Mouse (Mus musculus): ENCODE measurements around the gene Tff3. TPM values are rescaled to one million over a fixed set of nuclear protein-coding genes. Genes with fewer than 3 reads are reported as not detected.
A peak's percentile ranks its signal among the peaks of the same experiment; 100 is the strongest.

Gene Tff3
- polyA plus RNA-seq, 1 experiment from 2014 or later, result 2.3 TPM

- WGBS (ENCODE audit: insufficient replicate concordance), result 61% methylated on average over 15 of the region's 15 CpGs
- no peaks in the 10 kb centered on the region for H3K36me3 ChIP-seq
- 0 out of 2 replicates have a peak, but pooled peaks cover 6% of the 10 kb centered on the region for H3K27me3 ChIP-seq (replicated peaks)
- H3K4me2 ChIP-seq, result no peak within 1 kb of the TSS
- no peaks in the 10 kb centered on the region for H3K9me3 ChIP-seq (replicated peaks)
- H3K27ac ChIP-seq, result no peak within 1 kb of the TSS
- no peak for ATAC-seq
- no peak within 1 kb of the TSS for H3K9ac ChIP-seq
- no peaks in the 10 kb centered on the region for H3K4me1 ChIP-seq
- H3K4me3 ChIP-seq, result no peak within 1 kb of the TSS
Observed at GRCm38 (mm10) chr17:31144040-31145037, 14.9 kb upstream of the Tff3 start, which contains the start of gene Tff2. TSS of gene Tff2 (minus strand) at chr17:31144282.

GRCm38 (mm10) chr17:31142116-31142515 is 12.7 kb upstream of the Tff3 start:
- H3K27me3 ChIP-seq (replicated peaks), result peaks cover 6% of the 10 kb centered on the region; the same call in 1 of the 2 replicates
- no peaks in the 10 kb centered on the region for H3K9me3 ChIP-seq (replicated peaks)
- no peak overlapping the region for H3K4me3 ChIP-seq
- no peaks in the 10 kb centered on the region for H3K36me3 ChIP-seq
- no peak for ATAC-seq
- no peak overlapping the region for H3K4me2 ChIP-seq
- H3K27ac ChIP-seq, result no peak overlapping the region
- 76% methylated on average over 7 of the region's 7 CpGs for WGBS (ENCODE audit: insufficient replicate concordance)
- H3K4me1 ChIP-seq, result no peaks in the 10 kb centered on the region
- no peak overlapping the region for H3K9ac ChIP-seq

GRCm38 (mm10) chr17:31138398-31138797 is 9.0 kb upstream of the Tff3 start:
- Histone ChIP-seq H3K36me3 (no peaks in the 10 kb centered on the region), H3K9me3 (replicated peaks) (no peaks in the 10 kb centered on the region), H3K4me1 (peaks cover 9% of the 10 kb centered on the region; the same call in 1 of the 2 replicates), H3K27me3 (replicated peaks) (peaks cover 6% of the 10 kb centered on the region; the same call in 1 of the 2 replicates), H3K4me3 (no peak overlapping the region), H3K9ac (no peak overlapping the region), H3K27ac (no peak overlapping the region), H3K4me2 (no peak overlapping the region)
- 9% methylated on average over 5 of the region's 5 CpGs for WGBS (ENCODE audit: insufficient replicate concordance)
- ATAC-seq, result no peak

GRCm38 (mm10) chr17:31136821-31137220 is 7.4 kb upstream of the Tff3 start:
- H3K36me3 ChIP-seq, result no peaks in the 10 kb centered on the region
- no peak for ATAC-seq
- H3K27ac ChIP-seq, result no peak overlapping the region
- no peak overlapping the region for H3K9ac ChIP-seq
- no peaks in the 10 kb centered on the region for H3K9me3 ChIP-seq (replicated peaks)
- no peaks in the 10 kb centered on the region; the same call in 1 of the 2 replicates for H3K27me3 ChIP-seq (replicated peaks)
- WGBS (ENCODE audit: insufficient replicate concordance), result 57% methylated on average over 1 of the region's 1 CpGs
- peaks cover 9% of the 10 kb centered on the region; the same call in 1 of the 2 replicates for H3K4me1 ChIP-seq
- H3K4me2 ChIP-seq, result no peak overlapping the region
- no peak overlapping the region for H3K4me3 ChIP-seq

DNA sequence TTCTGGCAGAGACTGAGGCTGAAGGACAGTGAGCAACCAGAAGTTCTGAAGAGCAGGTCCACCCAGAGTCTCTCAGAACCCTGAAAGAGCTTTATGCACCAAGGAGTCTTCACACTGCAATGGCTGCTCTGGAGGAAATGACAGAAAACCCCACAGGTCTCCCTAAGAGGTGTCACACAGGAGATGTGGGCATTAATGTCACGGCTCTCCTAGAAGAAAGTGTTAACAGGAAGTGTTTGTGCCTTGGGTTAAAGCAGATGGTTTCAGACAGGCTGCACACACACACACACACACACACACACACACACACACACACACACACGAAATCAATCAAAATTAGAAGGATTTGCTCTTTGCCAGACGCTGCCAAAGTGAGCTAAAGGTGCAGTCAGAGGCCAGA is 6.8 kb upstream of the Tff3 start:
- Histone ChIP-seq H3K27me3 (replicated peaks) (peaks cover 1% of the 10 kb centered on the region; the same call in 1 of the 2 replicates), H3K27ac (no peak overlapping the region), H3K4me3 (no peak overlapping the region), H3K4me1 (peaks cover 9% of the 10 kb centered on the region; the same call in 1 of the 2 replicates), H3K4me2 (no peak overlapping the region), H3K36me3 (no peaks in the 10 kb centered on the region), H3K9ac (no peak overlapping the region), H3K9me3 (replicated peaks) (no peaks in the 10 kb centered on the region)
- ATAC-seq, result no peak
- WGBS (ENCODE audit: insufficient replicate concordance), result 26% methylated on average over 3 of the region's 3 CpGs

- WGBS (ENCODE audit: insufficient replicate concordance), result 53% methylated on average over 6 of the region's 6 CpGs
- Histone ChIP-seq H3K27ac (no peak overlapping the region), H3K9me3 (replicated peaks) (no peaks in the 10 kb centered on the region), H3K36me3 (no peaks in the 10 kb centered on the region), H3K9ac (no peak overlapping the region), H3K4me3 (no peak overlapping the region), H3K4me2 (no peak overlapping the region), H3K4me1 (peaks cover 9% of the 10 kb centered on the region; the same call in 1 of the 2 replicates), H3K27me3 (replicated peaks) (peaks cover 7% of the 10 kb centered on the region; the same call in 1 of the 2 replicates)
- no peak for ATAC-seq
Observed at GRCm38 (mm10) chr17:31134913-31135312, 5.5 kb upstream of the Tff3 start.

- no peak overlapping the region for H3K4me3 ChIP-seq
- H3K27ac ChIP-seq, result no peak overlapping the region
- WGBS (ENCODE audit: insufficient replicate concordance), result 54% methylated on average over 15 of the region's 15 CpGs
- H3K9ac ChIP-seq, result no peak overlapping the region
- ATAC-seq, result peak; percentile 57
- H3K9me3 ChIP-seq (replicated peaks), result no peaks in the 10 kb centered on the region
- peaks cover 9% of the 10 kb centered on the region; the same call in 1 of the 2 replicates for H3K4me1 ChIP-seq
- peaks cover 11% of the 10 kb centered on the region; the same call in 1 of the 2 replicates for H3K27me3 ChIP-seq (replicated peaks)
- H3K4me2 ChIP-seq, result 0 out of 2 replicates have a peak overlapping the region, but pooled peaks have one; percentile 6
- no peaks in the 10 kb centered on the region for H3K36me3 ChIP-seq
Observed at GRCm38 (mm10) chr17:31133776-31134175, 4.3 kb upstream of the Tff3 start.

- Histone ChIP-seq H3K27ac (no peak overlapping the region), H3K4me3 (no peak overlapping the region), H3K36me3 (no peaks in the 10 kb centered on the region), H3K9ac (no peak overlapping the region), H3K4me2 (no peak overlapping the region), H3K27me3 (replicated peaks) (peaks cover 31% of the 10 kb centered on the region), H3K4me1 (peaks cover 9% of the 10 kb centered on the region; the same call in 1 of the 2 replicates), H3K9me3 (replicated peaks) (no peaks in the 10 kb centered on the region)
- WGBS (ENCODE audit: insufficient replicate concordance), result 62% methylated on average over 10 of the region's 10 CpGs
- no peak for ATAC-seq
Observed at GRCm38 (mm10) chr17:31131269-31131821, 1.9 kb upstream of the Tff3 start.

DNA sequence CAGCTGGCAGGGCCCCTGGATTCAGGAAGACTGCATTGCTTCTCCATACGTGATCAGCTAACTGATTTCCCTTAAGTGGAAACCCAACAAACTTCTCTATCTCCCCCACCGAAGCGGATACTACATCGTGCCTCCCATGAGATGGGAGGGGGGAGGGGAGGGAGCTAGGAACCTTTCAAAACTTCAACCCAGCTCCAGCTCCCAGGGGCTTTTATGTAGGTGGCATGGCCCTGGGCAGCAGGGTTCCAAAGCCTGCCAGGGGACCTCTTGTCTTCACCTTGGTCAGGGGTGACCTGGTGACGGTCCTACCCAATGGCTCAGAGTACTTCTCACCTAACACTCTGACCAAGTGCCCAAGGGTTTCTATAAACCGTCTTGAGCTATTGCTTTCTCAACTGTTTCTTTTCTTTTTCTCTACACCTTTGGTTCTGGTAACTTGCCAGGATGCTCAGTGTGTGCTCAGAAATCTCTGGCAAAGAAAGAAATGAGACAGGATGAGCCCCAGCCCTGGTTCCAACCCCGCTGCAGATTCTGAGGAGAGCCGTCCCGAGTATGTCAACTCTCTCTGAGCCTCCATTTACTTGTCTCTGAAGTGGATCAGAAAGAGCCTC is 633 bp downstream of the Tff3 start:
- Histone ChIP-seq H3K4me1 (0 out of 2 replicates have a peak, but pooled peaks cover under 1% of the 10 kb centered on the region), H3K36me3 (no peaks in the 10 kb centered on the region), H3K9ac (no peak overlapping the region), H3K4me3 (no peak overlapping the region), H3K9me3 (replicated peaks) (no peaks in the 10 kb centered on the region), H3K27ac (no peak overlapping the region), H3K27me3 (replicated peaks) (peaks cover 42% of the 10 kb centered on the region), H3K4me2 (no peak overlapping the region)
- ATAC-seq, result no peak
- 60% methylated on average over 9 of the region's 9 CpGs for WGBS (ENCODE audit: insufficient replicate concordance)

DNA sequence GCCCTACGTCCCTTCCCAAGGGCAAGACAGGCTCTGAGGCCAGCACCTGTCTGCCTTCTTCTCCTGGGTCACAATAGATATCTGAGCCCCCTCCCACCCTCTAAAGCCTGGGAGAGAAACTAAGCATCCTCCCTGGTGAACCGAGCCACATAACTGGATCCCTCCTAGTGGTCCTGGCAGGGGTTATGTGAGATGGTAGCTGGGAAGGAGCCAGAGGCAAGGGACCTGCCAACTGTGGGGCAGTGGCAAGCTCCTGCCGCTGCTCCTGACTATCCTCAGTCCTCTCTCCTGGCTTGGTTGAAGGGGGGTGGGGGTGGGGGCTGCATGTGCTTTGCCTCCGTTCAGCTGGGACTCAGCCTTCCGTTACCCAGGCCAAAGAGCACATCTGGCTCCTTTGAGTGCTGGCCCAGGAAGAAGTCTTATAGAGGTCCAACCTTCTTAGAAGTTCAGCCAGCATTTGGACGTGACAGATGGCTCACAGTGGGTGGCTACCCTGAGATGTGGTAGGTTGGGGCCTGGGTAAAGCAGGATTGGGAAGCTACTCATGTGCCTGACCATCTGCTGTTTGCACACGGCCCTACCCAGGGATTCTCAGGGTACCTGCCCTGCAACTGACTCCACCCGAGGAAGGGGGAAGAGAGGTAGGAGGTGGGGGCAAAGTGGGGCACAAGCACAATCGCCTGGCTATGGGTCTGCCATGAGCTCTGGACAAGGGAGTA is 3.7 kb downstream of the Tff3 start:
- no peaks in the 10 kb centered on the region for H3K9me3 ChIP-seq (replicated peaks)
- no peak overlapping the region for H3K4me2 ChIP-seq
- no peaks in the 10 kb centered on the region for H3K36me3 ChIP-seq
- H3K27ac ChIP-seq, result no peak overlapping the region
- peaks cover 53% of the 10 kb centered on the region for H3K27me3 ChIP-seq (replicated peaks)
- no peak for ATAC-seq
- H3K4me1 ChIP-seq, result peaks cover 9% of the 10 kb centered on the region
- H3K9ac ChIP-seq, result no peak overlapping the region
- H3K4me3 ChIP-seq, result no peak overlapping the region
- 41% methylated on average over 9 of the region's 9 CpGs for WGBS (ENCODE audit: insufficient replicate concordance)

GRCm38 (mm10) chr17:31121975-31122374 is 7.5 kb downstream of the Tff3 start:
- Histone ChIP-seq H3K9me3 (replicated peaks) (no peaks in the 10 kb centered on the region), H3K9ac (no peak overlapping the region), H3K27ac (no peak overlapping the region), H3K4me2 (no peak overlapping the region), H3K4me1 (peaks cover 12% of the 10 kb centered on the region), H3K27me3 (replicated peaks) (peaks cover 48% of the 10 kb centered on the region), H3K36me3 (no peaks in the 10 kb centered on the region), H3K4me3 (no peak overlapping the region)
- WGBS (ENCODE audit: insufficient replicate concordance), result 8% methylated on average over 8 of the region's 8 CpGs
- no peak for ATAC-seq

All from liver, embryonic 12.5 days (tissue).